Mouse (Mus musculus) C2C12 (cell line): ENCODE measurements at regions not wholly inside any gene's neighbourhood (a gene's known extent, or its start where the extent isn't known, plus 50 kb on each side); places are given as distances from the start of the nearest gene placed in this dataset.

Experiments used
- H3K27me3 ChIP-seq: one replicate; pipeline ENCODE4 v1.6.1; 2011; ENCODE audit not compliant: control insufficient read depth, insufficient read depth, insufficient read length
- H3K36me3 ChIP-seq: one replicate; pipeline ENCODE4 v1.6.1; 2011; ENCODE audit not compliant: control insufficient read depth, insufficient read depth
- H3K4me3 ChIP-seq: one replicate; pipeline ENCODE4 v1.5.1; 2011; ENCODE audit warnings: mild to moderate bottlenecking, control low read depth; ENCODE audit not compliant: poor library complexity, insufficient read depth, severe bottlenecking
- H3K79me2 ChIP-seq: one replicate; pipeline ENCODE4 v1.6.1; 2011; ENCODE audit not compliant: control insufficient read depth, insufficient read depth
- H3K79me3 ChIP-seq: one replicate; pipeline ENCODE4 v1.6.1; 2011; ENCODE audit warnings: low read depth, control low read depth
- H3ac ChIP-seq: one replicate; pipeline ENCODE3; 2011; ENCODE audit warnings: low read depth; ENCODE audit not compliant: control insufficient read depth, insufficient read length
- CEBPB ChIP-seq: IDR thresholded peaks from one replicate; pipeline ENCODE4 v1.6.1; 2011; ENCODE audit warnings: low read depth, mild to moderate bottlenecking, control low read depth, moderate library complexity
- CTCF ChIP-seq: IDR thresholded peaks from one replicate; pipeline ENCODE4 v1.5.1; 2011; ENCODE audit not compliant: control insufficient read depth, insufficient read depth, insufficient read length
- FOSL1 ChIP-seq: IDR thresholded peaks from one replicate; pipeline ENCODE4 v1.8.0; 2011; ENCODE audit warnings: mild to moderate bottlenecking, low read length; ENCODE audit not compliant: poor library complexity, insufficient read depth, severe bottlenecking
- MAX ChIP-seq: IDR thresholded peaks from one replicate; pipeline ENCODE4 v1.6.1; 2011; ENCODE audit warnings: mild to moderate bottlenecking, control low read depth
- MYOD1 ChIP-seq: IDR thresholded peaks from one replicate; pipeline ENCODE4 v1.6.1; 2011; ENCODE audit warnings: low read depth; ENCODE audit not compliant: control insufficient read depth, insufficient read length
- MYOG ChIP-seq: IDR thresholded peaks from one replicate; pipeline ENCODE4 v1.6.1; 2011; ENCODE audit not compliant: control insufficient read depth, insufficient read length; ENCODE audit errors: extremely low read depth
- USF1 ChIP-seq: IDR thresholded peaks from one replicate; pipeline ENCODE4 v1.6.1; 2011; ENCODE audit warnings: low read depth, mild to moderate bottlenecking, control low read depth, moderate library complexity

GRCm38 (mm10) chr15:6068371-6068770 is 231.2 kb upstream of the Dab2 start:
- Histone ChIP-seq H3K27me3 (no peaks in the 10 kb centered on the region), H3K36me3 (no peaks in the 10 kb centered on the region), H3ac (no peak overlapping the region), H3K79me3 (no peaks in the 10 kb centered on the region), H3K4me3 (no peak overlapping the region), H3K79me2 (no peaks in the 10 kb centered on the region)
- TF ChIP-seq MYOG = no peak
- no peak for TF ChIP-seq CTCF
- TF ChIP-seq MYOD1 = no peak
- TF ChIP-seq CEBPB = no peak
- TF ChIP-seq USF1 = no peak
- no peak for TF ChIP-seq MAX
- TF ChIP-seq FOSL1 = no peak

GRCm38 (mm10) chr15:6071873-6072272 is 227.7 kb upstream of the Dab2 start:
- TF ChIP-seq CTCF (no peak), MYOD1 (no peak), CEBPB (no peak), FOSL1 (no peak), USF1 (no peak), MYOG (no peak), MAX (no peak)
- Histone ChIP-seq H3K79me2 (no peaks in the 10 kb centered on the region), H3K36me3 (no peaks in the 10 kb centered on the region), H3ac (no peak overlapping the region), H3K4me3 (no peak overlapping the region), H3K27me3 (no peaks in the 10 kb centered on the region), H3K79me3 (no peaks in the 10 kb centered on the region)

- H3ac ChIP-seq = no peak overlapping the region
- H3K27me3 ChIP-seq = no peaks in the 10 kb centered on the region
- no peaks in the 10 kb centered on the region for H3K79me2 ChIP-seq
- no peak for TF ChIP-seq CTCF
- TF ChIP-seq MYOD1 = no peak
- no peak for TF ChIP-seq MAX
- no peak for TF ChIP-seq USF1
- TF ChIP-seq CEBPB = no peak
- TF ChIP-seq MYOG = no peak
- TF ChIP-seq FOSL1 = no peak
- no peak overlapping the region for H3K4me3 ChIP-seq
- H3K79me3 ChIP-seq = no peaks in the 10 kb centered on the region
- no peaks in the 10 kb centered on the region for H3K36me3 ChIP-seq
Measured at GRCm38 (mm10) chr15:6072920-6073319, 226.7 kb upstream of the Dab2 start.

GRCm38 (mm10) chr15:6080714-6081635 is 218.6 kb upstream of the Dab2 start:
- no peaks in the 10 kb centered on the region for H3K36me3 ChIP-seq
- no peaks in the 10 kb centered on the region for H3K27me3 ChIP-seq
- H3K79me2 ChIP-seq = no peaks in the 10 kb centered on the region
- no peak for TF ChIP-seq MYOD1
- TF ChIP-seq CTCF = peak; percentile 16
- no peak for TF ChIP-seq MYOG
- no peak for TF ChIP-seq FOSL1
- no peak for TF ChIP-seq USF1
- no peak overlapping the region for H3K4me3 ChIP-seq
- H3K79me3 ChIP-seq = no peaks in the 10 kb centered on the region
- H3ac ChIP-seq = no peak overlapping the region

DNA sequence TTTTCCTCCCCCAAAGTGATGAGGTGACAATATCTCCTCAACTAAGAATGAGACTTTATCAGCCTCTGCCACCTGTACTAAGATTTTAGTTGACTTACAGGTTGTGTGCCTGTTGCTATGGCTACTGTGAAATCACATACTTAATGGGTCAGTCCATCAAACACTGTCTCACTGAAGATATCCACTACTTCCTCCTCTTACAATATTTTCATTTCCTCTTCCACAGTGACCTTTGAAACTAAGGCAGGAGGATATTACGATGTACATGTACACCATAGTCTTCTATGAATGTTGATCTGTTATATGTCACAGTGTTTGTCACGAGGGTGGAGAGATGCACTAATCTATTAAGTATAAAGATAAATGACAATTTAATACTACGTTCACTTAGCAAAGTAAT is 212.4 kb upstream of the Dab2 start:
- TF ChIP-seq MYOD1 (no peak), FOSL1 (no peak)
- Histone ChIP-seq H3ac (no peak overlapping the region), H3K36me3 (no peaks in the 10 kb centered on the region), H3K79me3 (no peaks in the 10 kb centered on the region), H3K79me2 (no peaks in the 10 kb centered on the region), H3K4me3 (no peak overlapping the region), H3K27me3 (no peaks in the 10 kb centered on the region)

DNA sequence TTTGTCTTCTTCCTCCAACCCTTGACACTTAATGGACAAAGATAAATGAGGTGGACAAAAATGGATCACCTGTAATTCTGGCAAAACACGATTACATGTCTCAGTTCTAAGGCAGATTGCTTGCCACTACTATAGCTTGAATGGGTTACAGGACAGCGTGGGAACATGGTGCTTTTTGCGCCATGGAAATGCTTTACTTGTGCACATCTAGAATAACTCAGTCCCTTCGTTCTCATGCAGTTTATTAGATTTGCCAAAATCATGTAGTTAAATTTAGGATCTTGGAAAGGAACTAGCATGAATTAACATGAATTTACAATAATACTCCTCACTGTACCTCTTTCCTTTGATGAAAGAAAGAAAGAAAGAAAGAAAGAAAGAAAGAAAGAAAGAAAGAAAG is 211.1 kb upstream of the Dab2 start:
- TF ChIP-seq MYOD1 (no peak), MYOG (no peak), CEBPB (no peak)

More for the DNA sequence above, 211.1 kb upstream of the Dab2 start:
- H3K79me2 ChIP-seq = no peaks in the 10 kb centered on the region
- H3K4me3 ChIP-seq = no peak overlapping the region
- no peaks in the 10 kb centered on the region for H3K27me3 ChIP-seq
- H3ac ChIP-seq = no peak overlapping the region
- no peaks in the 10 kb centered on the region for H3K36me3 ChIP-seq
- H3K79me3 ChIP-seq = no peaks in the 10 kb centered on the region
